Mouse (Mus musculus) heart, adult 2 months (tissue): Measurements from ENCODE around the gene Myh7b.

Experiments used
- CTCF ChIP-seq: fragments of 200-600 bp; IDR thresholded peaks from 2 replicates; pipeline ENCODE4 v1.8.1; 2022; ENCODE audit warnings: antibody characterized with exemption, mild to moderate bottlenecking, moderate library complexity
- EP300 ChIP-seq: fragments of 200-500 bp; IDR thresholded peaks from 2 replicates; pipeline ENCODE4 v1.6.1; 2011; ENCODE audit warnings: low read depth, low read length, control low read depth; ENCODE audit not compliant: insufficient read depth
- POLR2A ChIP-seq: fragments of 200-500 bp; IDR thresholded peaks from 2 replicates; pipeline ENCODE4 v1.6.1; 2011; ENCODE audit warnings: mild to moderate bottlenecking, low read depth, low read length, control low read depth; ENCODE audit not compliant: insufficient read depth

DNA sequence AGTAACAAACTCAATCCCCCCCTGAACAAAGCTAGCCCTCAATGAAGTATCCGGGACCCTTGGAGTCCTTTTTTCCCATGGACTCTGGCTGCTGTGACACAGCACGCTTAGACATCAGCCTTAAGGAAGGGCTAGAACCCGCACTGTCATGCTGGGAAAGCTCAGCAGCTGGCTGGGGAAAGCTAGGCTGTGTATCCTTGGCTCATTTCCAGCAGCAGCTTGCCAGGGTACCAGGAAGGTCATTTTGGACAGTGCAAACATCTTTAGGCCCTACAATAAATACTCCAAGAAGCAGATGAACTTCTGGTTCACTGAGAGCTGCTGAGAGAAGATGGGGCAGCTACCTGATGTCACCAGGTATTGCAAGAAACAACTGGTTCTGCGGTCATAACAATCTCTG is 60.2 kb downstream of the Myh7b start:
- TF ChIP-seq POLR2A: no peak
- no peak for TF ChIP-seq EP300
- no peak for TF ChIP-seq CTCF
